Mouse (Mus musculus): Measurements from ENCODE around the gene Ctnnbl1. TPM values are rescaled to one million over a fixed set of nuclear protein-coding genes. Genes with fewer than 3 reads are reported as not detected.

The Ctnnbl1 gene
- polyA plus RNA-seq, 1 experiment from 2014 or later: 67.4 TPM

DNA sequence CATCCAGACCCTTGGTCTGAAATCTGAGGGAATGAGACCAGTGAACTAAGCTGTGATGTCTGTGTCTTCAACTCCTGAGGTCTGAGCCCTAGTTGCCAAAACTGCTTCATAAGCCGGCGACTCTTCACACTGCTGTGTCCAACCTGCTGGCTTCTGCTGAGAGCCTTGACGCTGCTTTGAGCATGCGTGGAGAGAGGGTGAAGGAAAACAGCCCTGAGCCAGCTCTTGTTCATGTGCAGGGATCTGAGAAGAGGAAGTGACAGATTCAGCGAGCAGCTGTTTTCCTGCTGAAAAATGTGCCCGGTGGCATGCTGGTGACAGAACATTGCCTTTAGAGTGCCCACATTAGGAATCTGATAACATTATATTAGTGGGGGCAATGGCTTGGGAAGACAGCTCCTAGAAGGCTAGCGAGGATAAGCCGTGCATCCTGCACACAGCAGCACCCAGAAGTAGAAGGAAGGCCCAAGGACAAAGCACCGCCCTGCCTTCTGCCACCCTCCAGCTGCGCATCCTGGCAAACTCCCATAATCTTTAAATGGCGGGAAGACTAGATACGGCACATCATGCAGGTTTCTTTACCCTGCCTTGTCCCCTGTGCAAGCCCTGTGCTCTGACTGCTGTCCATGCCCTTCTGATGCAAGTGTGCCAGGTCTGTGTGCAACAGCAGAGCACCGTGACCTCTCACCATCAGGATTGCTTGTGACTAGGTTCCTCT is 101.2 kb downstream of the Ctnnbl1 start:
- H3K4me2 ChIP-seq (replicated peaks): no peak overlapping the region
- no peak overlapping the region for H3K9ac ChIP-seq
- H3K36me3 ChIP-seq: peaks cover 32% of the 10 kb centered on the region

DNA sequence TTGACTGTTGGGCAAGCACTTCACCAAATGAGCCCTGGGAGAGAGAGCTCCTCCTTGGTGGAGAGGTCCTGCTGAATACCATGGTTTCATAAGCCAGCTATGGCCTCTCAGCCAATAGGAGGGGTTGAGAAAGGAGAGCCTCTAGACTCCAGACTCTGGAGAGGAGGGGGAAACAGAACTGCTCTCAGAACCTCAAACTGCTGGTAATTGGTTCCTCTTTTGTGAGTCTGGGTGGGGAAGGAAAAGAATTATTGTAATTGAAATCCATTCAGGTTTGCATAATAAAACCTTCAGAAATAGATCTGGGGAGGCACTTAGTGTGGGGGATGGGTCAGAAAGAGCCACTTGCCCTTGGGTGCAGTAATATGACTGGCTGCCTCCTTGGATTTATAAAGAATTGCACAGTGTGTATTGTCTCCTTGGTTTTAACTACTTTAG is 103.5 kb downstream of the Ctnnbl1 start:
- Histone ChIP-seq H3K36me3 (peaks cover 32% of the 10 kb centered on the region), H3K27me3 (no peaks in the 10 kb centered on the region), H3K4me3 (no peak overlapping the region), H3K9ac (no peak overlapping the region), H3K4me1 (peaks cover 25% of the 10 kb centered on the region), H3K27ac (no peak overlapping the region), H3K9me3 (no peaks in the 10 kb centered on the region), H3K4me2 (replicated peaks) (no peak overlapping the region)
- ATAC-seq (ENCODE audit: low FRiP score, low read depth): no peak

More for the DNA sequence above, 101.2 kb downstream of the Ctnnbl1 start:
- no peak for ATAC-seq (ENCODE audit: low FRiP score, low read depth)
- Histone ChIP-seq H3K4me1 (peaks cover 21% of the 10 kb centered on the region), H3K9me3 (no peaks in the 10 kb centered on the region), H3K4me3 (no peak overlapping the region), H3K27ac (no peak overlapping the region), H3K27me3 (no peaks in the 10 kb centered on the region)
- 91% methylated on average over 13 of the region's 13 CpGs for WGBS

- 23% methylated on average over 6 of the region's 6 CpGs for WGBS
- Histone ChIP-seq H3K36me3 (peaks cover 32% of the 10 kb centered on the region), H3K9ac (no peak overlapping the region), H3K27me3 (no peaks in the 10 kb centered on the region), H3K27ac (no peak overlapping the region), H3K9me3 (no peaks in the 10 kb centered on the region), H3K4me1 (peaks cover 25% of the 10 kb centered on the region), H3K4me2 (replicated peaks) (no peak overlapping the region), H3K4me3 (no peak overlapping the region)
- ATAC-seq (ENCODE audit: low FRiP score, low read depth): no peak
Measured at GRCm38 (mm10) chr2:157841121-157841520, 103.9 kb downstream of the Ctnnbl1 start.

- Histone ChIP-seq H3K4me2 (replicated peaks) (no peak overlapping the region), H3K27ac (no peak overlapping the region), H3K4me3 (no peak overlapping the region), H3K9me3 (no peaks in the 10 kb centered on the region), H3K4me1 (peaks cover 24% of the 10 kb centered on the region), H3K9ac (no peak overlapping the region), H3K36me3 (no peaks in the 10 kb centered on the region), H3K27me3 (no peaks in the 10 kb centered on the region)
- no peak for ATAC-seq (ENCODE audit: low FRiP score, low read depth)
- WGBS: 83% methylated on average over 2 of the region's 2 CpGs
Measured at GRCm38 (mm10) chr2:157844746-157845145, 107.5 kb downstream of the Ctnnbl1 start.

GRCm38 (mm10) chr2:157845831-157846230 is 108.6 kb downstream of the Ctnnbl1 start:
- no peak for ATAC-seq (ENCODE audit: low FRiP score, low read depth)
- Histone ChIP-seq H3K27me3 (no peaks in the 10 kb centered on the region), H3K4me3 (no peak overlapping the region), H3K36me3 (no peaks in the 10 kb centered on the region), H3K27ac (no peak overlapping the region), H3K9me3 (no peaks in the 10 kb centered on the region), H3K9ac (no peak overlapping the region), H3K4me2 (replicated peaks) (no peak overlapping the region), H3K4me1 (peaks cover 13% of the 10 kb centered on the region)
- 91% methylated on average over 5 of the region's 5 CpGs for WGBS

DNA sequence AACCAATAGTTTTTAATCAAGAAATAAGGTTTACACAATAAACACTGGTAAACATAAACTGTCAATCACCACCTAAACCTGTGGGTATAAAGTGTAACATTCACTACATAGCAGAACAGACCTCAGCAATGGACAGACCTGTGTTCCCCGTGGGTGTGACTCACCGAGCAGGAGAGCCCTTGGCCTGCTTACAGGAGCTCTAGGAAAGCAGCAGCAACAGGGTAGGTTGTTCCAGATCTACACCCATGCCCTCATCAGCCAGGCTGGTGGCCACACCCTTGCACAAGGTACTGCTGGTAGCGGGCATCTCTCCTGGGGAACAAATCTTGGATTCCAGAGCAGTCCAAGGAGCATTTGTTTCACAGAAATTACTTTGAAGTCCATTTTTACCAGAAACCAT is 115.9 kb downstream of the Ctnnbl1 start:
- no peak overlapping the region for H3K4me2 ChIP-seq (replicated peaks)
- WGBS: 71% methylated on average over 3 of the region's 3 CpGs
- peaks cover 5% of the 10 kb centered on the region; the same call in 1 of the 2 replicates for H3K4me1 ChIP-seq
- no peak overlapping the region for H3K4me3 ChIP-seq
- ATAC-seq (ENCODE audit: low FRiP score, low read depth): no peak
- H3K9ac ChIP-seq: no peak overlapping the region
- H3K9me3 ChIP-seq: no peaks in the 10 kb centered on the region
- no peaks in the 10 kb centered on the region for H3K27me3 ChIP-seq
- H3K27ac ChIP-seq: no peak overlapping the region
- H3K36me3 ChIP-seq: no peaks in the 10 kb centered on the region

GRCm38 (mm10) chr2:157855814-157856213 is 118.6 kb downstream of the Ctnnbl1 start:
- ATAC-seq (ENCODE audit: low FRiP score, low read depth): no peak
- H3K4me3 ChIP-seq: no peak overlapping the region
- H3K9ac ChIP-seq: no peak overlapping the region
- no peaks in the 10 kb centered on the region for H3K27me3 ChIP-seq
- H3K9me3 ChIP-seq: no peaks in the 10 kb centered on the region
- 54% methylated on average over 6 of the region's 6 CpGs for WGBS
- H3K4me2 ChIP-seq (replicated peaks): no peak overlapping the region
- peaks cover 5% of the 10 kb centered on the region; the same call in 1 of the 2 replicates for H3K4me1 ChIP-seq
- H3K36me3 ChIP-seq: no peaks in the 10 kb centered on the region
- no peak overlapping the region for H3K27ac ChIP-seq

- 62% methylated on average over 3 of the region's 3 CpGs for WGBS
- peaks cover 14% of the 10 kb centered on the region for H3K4me1 ChIP-seq
- no peak overlapping the region for H3K9ac ChIP-seq
- H3K27ac ChIP-seq: no peak overlapping the region
- no peak overlapping the region for H3K4me2 ChIP-seq (replicated peaks)
- H3K36me3 ChIP-seq: no peaks in the 10 kb centered on the region
- H3K9me3 ChIP-seq: no peaks in the 10 kb centered on the region
- no peaks in the 10 kb centered on the region for H3K27me3 ChIP-seq
- H3K4me3 ChIP-seq: no peak overlapping the region
- no peak for ATAC-seq (ENCODE audit: low FRiP score, low read depth)
Measured at GRCm38 (mm10) chr2:157857496-157857895, 120.3 kb downstream of the Ctnnbl1 start.

GRCm38 (mm10) chr2:157858317-157858716 is 121.1 kb downstream of the Ctnnbl1 start:
- no peaks in the 10 kb centered on the region for H3K27me3 ChIP-seq
- H3K4me3 ChIP-seq: no peak overlapping the region
- H3K4me1 ChIP-seq: peaks cover 11% of the 10 kb centered on the region
- H3K9me3 ChIP-seq: no peaks in the 10 kb centered on the region
- H3K36me3 ChIP-seq: no peaks in the 10 kb centered on the region
- WGBS: 76% methylated on average over 7 of the region's 7 CpGs
- no peak overlapping the region for H3K27ac ChIP-seq
- no peak overlapping the region for H3K4me2 ChIP-seq (replicated peaks)
- no peak overlapping the region for H3K9ac ChIP-seq
- ATAC-seq (ENCODE audit: low FRiP score, low read depth): no peak

DNA sequence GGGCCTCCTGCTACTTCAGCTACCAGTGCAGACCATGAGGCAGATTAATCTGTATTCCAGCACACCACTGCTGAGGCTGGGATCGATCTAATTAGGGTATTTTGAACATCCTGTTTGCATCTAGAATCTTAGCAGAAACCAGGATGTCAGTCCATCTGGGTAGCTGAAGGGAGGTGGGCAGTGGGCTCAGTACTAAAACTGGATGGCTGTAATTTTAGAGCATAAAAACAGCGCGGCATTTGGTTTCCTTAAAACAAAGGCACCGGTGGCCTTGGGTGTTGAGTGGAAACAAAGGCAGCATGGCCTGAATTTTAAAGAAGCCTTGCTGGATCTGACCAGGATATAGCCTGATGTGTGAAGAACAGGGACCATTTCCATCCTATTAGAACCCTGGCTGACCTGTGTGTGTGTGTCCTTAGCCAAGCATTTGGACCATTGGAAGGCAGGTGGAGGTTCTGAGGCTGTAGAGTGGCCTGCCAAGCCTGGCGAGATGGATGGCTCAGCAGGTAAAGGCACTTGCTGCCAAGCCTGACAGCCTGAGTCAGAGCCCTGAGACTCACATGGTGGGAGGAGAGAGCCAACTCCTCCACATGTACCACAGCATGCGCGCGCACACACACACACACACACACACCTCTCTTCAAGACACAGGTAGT is 122.0 kb downstream of the Ctnnbl1 start:
- Histone ChIP-seq H3K4me2 (replicated peaks) (no peak overlapping the region), H3K27ac (no peak overlapping the region), H3K4me1 (peaks cover 9% of the 10 kb centered on the region), H3K4me3 (no peak overlapping the region), H3K9ac (no peak overlapping the region), H3K27me3 (no peaks in the 10 kb centered on the region), H3K9me3 (no peaks in the 10 kb centered on the region), H3K36me3 (no peaks in the 10 kb centered on the region)
- no peak for ATAC-seq (ENCODE audit: low FRiP score, low read depth)
- WGBS: 72% methylated on average over 8 of the region's 8 CpGs

GRCm38 (mm10) chr2:157861273-157861944 is 124.2 kb downstream of the Ctnnbl1 start:
- WGBS: 69% methylated on average over 10 of the region's 10 CpGs
- no peak for ATAC-seq (ENCODE audit: low FRiP score, low read depth)
- Histone ChIP-seq H3K4me2 (replicated peaks) (no peak overlapping the region), H3K36me3 (no peaks in the 10 kb centered on the region), H3K27me3 (no peaks in the 10 kb centered on the region), H3K9me3 (no peaks in the 10 kb centered on the region), H3K4me3 (no peak overlapping the region), H3K9ac (no peak overlapping the region), H3K27ac (no peak overlapping the region), H3K4me1 (peaks cover 14% of the 10 kb centered on the region)

DNA sequence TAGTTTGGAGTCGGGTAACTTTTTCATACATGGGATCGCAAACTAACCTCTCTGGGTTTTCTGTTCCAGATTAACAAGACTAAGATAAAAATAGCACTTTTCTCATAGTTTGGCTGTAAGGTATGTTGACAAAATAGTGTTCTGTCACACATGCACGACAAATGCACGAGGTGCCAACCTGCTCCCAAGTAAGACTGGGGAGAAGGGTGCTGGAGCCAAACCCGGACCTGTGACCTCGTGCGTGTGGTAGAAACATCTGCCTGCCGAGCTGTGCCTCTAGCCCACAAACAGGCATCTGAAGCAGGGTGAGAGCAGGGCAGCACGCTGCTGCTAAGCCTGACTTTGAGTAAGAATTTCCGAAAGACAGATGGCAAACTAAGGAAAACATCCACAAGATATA is 125.1 kb downstream of the Ctnnbl1 start:
- Histone ChIP-seq H3K27me3 (no peaks in the 10 kb centered on the region), H3K4me1 (peaks cover 16% of the 10 kb centered on the region), H3K27ac (no peak overlapping the region), H3K9ac (no peak overlapping the region), H3K4me2 (replicated peaks) (no peak overlapping the region), H3K9me3 (no peaks in the 10 kb centered on the region), H3K4me3 (no peak overlapping the region), H3K36me3 (no peaks in the 10 kb centered on the region)
- WGBS: 66% methylated on average over 10 of the region's 10 CpGs
- no peak for ATAC-seq (ENCODE audit: low FRiP score, low read depth)

Measured in limb, embryonic 13.5 days (tissue).